Mouse (Mus musculus) thymus, postnatal 25 days (tissue): ENCODE measurements around the gene Aurka.

ENCODE experiments used
- DNase-seq: peaks from one replicate; pipeline ENCODE4 v3.0.0; 2022

Aurka gene

DNA sequence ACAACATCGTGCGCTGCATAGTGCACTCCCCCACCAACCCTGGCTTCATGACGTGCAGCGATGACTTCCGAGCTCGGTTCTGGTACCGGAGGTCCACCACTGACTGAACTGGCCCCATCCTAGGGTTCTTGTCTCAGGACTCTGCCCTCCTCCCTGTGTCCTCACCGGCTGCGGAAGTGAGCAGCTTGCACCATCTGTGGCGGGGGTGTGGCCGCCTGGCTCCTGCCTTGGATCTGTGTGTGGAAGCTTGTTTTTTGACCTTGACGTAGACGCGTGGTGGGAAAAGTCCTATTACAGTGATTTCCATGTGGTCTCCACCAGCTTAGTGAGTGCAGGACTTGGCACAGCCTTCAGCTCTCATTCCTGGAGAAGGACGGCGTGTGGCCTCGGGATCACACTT is 10.2 kb upstream of the Aurka start:
- no peak for DNase-seq

DNA sequence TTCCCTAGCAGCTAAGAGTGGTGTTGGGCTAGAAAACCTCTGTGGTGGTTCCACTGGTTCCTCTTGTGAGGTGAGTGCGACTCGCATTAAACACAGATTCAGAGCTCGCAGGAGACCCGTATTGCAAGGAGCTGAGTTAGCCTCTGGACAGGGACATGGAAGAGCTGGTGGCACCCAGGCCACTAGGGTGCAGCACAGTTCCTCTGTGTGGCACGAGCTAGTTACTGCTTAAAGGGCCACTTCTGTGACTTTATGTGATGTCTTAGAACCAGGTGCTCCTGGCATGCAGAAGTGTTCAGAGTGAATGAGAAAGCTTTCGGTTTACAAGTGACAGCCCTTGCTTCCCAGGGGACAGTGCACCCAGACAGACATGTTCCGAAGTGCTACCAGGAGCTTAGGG is 8.0 kb upstream of the Aurka start:
- peak; percentile 84 for DNase-seq

DNA sequence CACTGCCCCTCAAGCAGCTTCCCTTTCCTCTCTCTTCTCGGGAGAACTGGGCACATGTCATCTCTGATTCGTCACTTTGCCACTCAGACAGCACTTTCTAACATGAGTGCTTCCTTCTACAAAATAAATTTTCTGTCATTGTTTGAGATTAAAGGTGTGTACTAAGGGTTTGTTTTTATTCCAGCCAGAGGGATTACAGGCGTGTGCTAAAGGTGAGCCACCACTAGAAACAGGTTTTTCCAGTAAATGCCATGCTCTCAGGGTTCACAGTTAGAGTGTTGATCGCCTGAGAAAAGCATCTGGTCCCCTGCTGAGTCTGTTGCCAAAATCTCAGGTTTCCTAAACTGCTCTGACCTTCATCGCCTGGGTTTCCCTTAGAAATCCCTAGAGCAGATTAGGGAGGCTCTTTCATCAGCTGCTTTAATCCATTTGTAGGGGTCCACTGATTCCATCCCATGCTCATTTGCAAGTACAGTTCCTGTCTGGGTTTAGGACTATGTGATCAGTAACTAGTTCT is 6.7 kb upstream of the Aurka start:
- DNase-seq, result no peak

DNA sequence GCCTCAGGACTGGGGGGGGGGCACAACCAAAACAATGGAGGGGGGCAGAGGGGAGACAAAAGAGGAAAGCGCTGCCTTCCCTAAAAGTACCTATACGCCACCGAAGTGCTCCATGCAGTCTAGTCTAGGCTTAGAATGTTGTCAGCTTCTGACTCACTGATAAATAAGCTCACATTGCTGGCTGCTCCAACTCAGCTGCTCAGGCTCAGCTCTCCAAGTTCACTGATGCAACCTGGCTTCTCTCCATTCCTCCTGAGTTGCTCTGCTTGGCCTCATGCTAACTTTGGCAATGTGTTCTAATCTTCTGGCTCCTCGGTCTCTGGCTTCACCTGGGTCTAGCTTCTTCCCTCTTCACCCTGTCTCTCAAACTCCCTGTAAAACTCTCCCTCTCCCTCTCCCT is 6.2 kb upstream of the Aurka start:
- no peak for DNase-seq

DNA sequence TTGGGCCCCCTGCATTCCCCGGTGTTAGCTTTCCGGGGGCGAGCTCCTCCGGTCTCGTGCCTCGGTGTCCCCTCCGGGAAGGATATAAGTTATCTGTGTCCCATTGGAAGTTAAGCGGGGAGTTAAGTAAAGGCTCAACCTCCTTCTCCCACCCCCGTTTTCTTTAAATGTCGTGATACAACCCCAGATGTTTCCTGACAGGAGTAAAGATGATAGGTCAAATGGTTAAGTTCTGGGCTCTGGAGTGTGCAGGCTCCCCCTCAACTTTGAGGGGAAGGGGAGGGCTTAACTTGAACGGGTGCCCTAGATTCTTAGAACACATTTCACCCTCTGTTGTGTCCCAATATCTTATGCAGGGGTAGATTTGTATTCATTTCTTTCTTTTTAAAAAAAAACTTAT is 923 bp upstream of the Aurka start:
- no peak for DNase-seq

DNA sequence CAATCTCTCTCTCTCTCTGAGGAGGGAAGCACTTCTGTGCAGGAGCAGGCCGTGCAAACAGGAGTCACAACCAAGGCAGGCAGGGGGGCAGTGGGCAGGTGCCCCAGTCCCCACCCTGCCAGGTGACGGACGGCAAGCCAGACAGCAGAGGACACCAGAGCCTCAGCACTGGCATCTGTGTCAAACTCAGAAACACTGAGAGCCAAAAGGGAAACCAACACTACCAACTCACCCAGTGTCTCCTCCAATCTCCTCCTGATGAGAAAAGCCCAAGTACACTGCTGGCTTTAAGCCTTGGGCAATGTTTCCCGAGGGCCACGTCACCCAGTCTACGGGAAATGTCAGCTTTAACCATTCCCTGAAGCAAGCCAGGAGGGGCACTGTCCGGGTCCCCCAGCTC is 7.2 kb downstream of the Aurka start:
- DNase-seq, result no peak

DNA sequence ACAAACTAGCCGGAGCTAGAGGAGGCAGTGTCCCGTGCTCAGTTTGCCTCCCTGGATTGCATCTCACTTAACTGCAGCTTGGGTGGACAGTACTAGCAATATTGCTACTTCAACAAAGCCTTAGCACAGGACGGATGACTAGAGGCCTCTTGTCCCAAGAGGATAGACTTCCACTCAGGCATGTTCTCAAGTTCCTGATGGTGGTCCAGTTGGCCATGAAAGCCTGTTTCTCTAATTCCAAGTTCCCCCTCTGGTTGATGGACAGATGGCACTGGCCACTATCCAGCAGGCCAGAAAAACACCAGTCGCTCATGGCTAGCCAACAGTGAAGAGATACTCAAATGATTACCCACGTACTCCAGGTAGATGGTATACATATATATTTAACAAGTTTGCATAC is 14.5 kb downstream of the Aurka start:
- no peak for DNase-seq

DNA sequence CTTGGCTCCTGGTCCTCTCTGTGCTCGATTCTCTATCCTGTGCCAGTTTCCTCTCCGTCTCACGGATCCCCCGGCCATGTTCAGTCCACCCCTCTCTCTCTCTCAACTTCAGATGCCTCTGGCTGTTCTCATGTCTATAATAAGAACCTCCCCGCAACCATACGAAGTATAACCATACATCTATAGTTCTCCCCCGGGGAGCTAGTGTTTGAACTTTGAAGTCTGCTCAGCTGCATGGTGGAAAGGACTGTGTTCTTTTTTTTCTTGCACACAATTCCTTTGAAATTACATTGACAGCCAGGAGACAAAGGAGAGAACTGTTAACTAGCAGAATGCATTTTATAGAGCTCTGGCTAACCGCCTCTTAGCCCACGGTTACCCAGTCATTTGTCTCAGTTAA is 15.6 kb downstream of the Aurka start:
- no peak for DNase-seq

DNA sequence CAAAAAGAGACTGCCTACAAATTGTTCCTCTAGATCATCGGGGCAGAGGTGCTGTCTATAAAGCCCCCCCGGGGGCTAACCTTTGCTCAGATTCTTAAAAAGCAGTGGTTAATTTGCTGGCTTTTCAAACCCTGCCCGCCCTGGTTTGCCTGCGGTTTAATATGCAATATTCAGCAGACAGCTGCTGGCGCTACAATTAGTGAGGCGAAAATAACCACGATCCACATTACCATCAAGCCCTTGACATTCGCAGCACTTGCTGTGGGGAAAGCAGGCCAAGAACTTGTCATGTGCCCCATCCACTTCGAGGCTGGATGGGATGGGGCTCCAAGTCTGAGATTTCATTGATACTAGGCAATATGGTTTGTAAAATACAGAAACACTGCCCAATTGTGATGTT is 17.1 kb downstream of the Aurka start:
- no peak for DNase-seq

DNA sequence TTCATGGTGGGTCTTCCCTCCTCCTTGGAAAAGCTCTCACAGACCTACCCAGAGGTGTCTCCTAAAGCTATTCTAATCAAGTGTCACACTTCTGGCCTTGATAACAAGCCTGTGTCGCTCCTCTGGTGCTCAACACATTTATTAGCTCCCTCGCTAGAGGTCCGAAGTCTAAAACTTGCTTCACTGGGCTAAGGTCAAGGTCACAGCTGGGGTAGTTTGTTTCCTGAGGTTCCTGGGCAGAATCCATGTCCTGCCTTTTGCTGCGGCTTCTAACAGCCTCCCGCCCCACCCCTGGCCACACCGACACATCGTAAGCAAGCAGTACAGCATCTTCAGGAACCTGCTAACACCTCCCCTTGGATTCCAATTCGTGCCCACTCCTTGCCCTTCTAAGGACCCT is 19.6 kb downstream of the Aurka start:
- no peak for DNase-seq

DNA sequence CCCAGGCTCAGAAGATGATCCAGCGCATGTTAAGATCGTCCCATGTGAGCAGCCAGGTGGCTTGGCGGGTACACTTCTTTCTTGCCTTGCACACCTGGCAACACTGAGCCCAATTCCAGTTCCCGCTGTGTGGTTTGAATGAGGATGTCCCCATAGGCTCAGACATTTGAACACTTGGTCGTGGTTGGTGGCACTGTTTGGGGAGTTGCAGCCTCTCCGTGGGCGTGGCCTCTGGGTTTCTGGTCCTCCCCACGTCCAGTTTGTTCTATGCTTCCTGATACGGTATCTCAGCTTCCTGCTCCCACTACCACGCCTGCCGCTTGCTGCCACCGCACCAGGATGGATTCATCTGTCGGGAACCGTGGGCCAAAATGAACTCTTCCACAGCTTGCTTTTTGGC is 20.6 kb downstream of the Aurka start:
- DNase-seq, result no peak

DNA sequence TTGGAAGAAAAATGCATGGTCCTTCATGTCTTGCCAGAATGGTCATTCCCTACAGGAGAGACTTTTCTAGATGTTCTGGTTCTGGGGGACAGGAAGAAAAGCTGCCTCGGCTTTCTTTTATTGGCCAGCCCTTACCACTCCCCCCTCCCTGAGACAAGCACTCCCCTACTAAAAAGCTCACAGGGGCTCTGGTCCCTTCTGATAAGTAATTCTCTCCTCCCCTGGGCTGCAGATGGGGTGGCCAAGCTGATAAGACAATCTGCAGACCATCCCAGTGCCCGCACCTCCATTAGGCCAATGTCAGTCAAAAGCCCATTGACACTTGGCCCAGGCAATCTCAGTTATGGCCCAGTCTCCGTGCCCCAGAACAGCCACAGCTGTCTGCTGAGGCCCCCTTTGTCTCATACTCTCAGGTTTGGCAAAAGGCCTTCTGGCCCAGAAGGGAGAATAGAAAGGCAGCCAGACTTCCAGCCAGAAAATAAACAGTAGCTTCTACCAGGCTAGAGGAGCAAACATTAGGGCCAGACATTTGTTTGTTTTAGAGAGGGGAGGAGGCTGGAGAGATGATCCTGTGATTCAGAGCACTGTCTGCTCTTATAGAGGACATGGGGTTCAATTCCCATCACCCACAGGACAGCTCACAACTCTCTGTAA is 21.9 kb downstream of the Aurka start:
- no peak for DNase-seq

DNA sequence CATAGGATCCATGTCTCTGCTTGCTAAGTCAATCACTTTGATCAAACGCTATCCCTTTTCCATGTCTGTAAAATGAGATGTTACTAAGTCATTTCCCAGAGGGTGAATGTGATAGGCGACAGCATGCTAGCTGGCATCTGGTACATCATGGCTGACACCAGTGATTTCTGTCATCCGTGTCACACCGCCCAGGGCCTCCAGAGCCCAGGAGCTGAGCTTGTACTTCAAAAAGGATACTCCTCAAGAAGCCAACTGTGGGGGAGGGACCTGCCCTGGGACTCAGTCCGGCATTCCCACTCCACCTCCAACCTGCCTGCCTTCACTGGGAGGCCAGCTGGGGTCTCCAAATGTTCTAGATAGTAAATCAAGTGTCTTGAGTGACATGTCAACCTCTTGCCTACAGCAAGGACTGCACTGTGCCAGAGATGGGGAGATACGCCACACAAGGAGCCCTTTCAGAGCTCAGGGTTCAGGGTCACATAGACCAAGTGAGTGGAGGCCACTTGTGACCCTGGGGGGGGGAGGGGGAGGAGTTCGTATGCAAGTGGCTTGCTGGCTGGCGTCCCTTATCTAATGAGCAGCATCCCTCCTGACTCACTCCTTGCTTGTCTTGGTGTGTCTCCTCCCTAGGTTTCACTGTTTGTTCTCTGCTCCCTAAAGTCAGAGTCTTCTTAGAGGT is 23.3 kb downstream of the Aurka start:
- no peak for DNase-seq

DNA sequence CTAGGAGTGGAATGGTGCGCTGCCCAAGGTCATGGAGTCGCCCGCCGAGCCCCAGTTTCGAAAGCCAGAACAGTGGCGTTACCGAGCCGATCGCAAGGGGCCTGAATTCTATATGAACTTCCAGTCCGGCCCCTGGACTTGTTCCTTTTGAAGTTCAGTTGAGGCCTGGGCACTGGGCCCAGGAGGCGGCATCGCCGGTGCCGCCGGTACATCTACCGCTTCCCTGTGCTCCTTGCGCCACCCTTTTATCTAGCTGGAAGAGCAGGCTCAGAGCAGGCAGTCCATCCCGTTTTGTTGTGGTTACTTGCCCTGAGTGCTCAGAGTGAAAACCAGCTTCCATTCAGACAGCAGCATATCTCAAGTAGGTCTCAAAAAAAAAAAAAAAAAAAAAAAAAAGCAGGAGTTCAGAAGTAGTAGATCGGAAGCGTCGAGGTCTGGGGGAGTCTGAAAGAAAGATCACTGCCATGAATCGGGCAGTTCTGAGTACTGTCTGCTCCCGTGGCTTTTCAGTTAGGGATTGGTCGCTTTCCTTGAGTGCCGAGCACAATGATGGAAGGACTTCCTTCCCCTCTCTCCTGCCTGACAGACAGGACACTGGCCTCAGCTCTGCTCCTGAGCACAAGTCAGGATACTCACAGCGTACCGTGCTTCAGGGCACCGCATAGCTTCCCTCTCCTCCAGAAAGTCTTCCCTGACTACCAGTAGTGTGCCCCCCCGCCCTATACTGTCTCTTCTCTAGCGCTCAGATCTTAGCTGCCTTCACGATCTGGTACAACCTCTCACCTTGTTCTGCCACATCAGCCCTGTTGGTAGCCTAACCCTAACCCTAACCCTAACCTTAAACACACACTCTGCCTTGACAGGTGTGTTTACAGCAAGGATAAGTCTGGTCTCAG is 24.1 kb downstream of the Aurka start:
- DNase-seq, result no peak

DNA sequence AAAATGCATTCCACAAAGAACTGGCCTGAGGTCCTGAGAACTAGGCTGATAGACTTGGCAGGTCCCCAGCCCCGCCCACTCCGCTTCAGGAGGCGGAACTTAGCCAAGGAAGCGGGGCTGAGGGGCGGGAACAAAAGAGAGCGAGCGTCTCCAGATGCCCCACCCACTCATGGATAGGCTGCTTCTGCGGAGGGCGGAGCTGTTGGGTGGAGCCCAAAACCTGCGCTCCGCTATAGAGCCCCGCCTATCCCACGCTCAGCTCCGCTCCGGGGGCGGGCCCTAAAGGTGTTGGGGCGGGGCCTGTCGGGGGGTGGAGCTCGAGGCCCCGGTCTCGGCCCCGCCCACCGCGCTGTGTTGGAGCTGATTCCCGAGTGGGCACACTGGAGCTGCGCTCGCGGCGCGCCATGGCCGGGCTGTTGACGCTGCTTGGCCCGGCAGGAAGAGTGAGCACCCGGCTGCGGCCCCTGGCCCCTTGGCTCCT is 25.0 kb downstream of the Aurka start, which contains the start of gene Fam210b:
Gene Fam210b (plus strand): TSS at position 308 of the 481 bp plus-strand sequence.
- peak; percentile 93 for DNase-seq

DNA sequence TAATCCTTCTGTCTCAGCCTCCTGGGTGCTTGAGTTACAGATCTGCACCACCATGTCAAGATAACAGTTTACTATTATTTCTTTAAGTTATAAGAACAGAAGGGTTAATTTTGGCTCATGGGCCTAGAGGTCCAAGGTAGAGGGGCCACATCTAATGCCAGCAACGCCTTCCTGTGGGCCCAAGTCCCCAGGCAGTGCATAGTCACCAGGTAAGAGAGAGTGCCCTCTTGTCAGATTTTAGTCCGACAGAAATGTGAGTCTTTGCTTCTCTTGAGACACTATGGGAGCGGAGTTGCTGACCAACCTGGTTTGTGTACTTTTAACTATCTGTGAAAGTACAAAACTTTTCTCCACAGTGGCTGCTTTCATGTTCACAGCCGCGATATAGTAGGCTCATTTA is 25.7 kb downstream of the Aurka start:
- DNase-seq, result no peak

DNA sequence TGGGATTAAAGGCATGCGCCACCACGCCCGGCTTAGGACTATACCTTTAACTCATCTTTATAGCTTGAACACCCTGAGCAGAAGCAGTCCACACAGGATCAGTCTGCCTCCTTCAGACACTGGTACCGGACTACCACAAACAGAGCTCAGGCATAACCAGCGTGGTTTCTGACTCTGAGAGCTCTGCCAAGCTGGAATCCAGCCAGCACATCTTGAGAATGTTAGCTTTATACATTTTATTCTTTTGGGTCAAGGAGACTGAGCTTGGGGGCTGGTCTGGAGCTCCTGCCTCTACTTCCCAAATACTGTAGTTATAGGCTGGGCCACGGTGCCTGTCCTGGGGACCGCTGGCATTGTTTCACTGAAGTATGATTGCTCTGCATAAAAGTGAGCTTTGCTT is 26.6 kb downstream of the Aurka start:
- no peak for DNase-seq

DNA sequence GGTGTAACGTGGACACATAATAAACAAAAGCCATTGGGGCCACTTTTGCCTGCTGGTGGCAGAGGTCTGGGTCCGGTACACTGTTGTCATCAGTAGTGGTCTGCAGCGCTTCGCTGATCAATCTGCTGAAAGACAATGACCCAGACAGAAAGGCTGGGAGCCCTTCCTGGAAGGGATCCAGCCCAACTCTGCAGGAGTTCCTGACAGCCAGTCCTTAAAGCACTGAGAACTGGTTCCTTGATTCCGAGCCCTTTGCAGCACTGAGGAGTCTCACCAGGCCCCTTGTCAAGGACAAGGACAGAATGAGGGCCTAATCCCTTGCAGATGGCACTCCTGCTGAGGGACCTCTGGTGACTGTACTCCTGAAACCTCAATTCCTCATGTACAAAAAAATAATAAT is 28.7 kb downstream of the Aurka start:
- no peak for DNase-seq

DNA sequence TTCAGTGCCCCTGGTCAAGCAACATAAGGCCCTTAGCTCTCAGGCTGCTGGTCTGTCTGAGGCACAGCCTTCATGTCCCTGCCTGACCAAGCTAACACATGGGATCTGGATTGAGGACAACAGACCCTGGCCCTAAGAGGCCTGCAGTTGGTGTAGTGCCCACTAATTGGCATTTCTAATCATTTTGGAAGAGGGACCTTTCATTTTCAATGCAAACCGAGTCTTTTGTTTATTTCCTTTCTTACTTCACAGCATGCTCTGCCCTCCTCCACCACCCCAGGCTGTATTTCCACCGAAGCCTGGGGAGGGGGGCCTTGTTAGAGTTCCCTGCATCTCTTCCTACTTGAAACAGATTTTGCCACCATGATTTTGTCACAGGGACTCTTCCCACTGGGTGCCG is 29.4 kb downstream of the Aurka start:
- no peak for DNase-seq

DNA sequence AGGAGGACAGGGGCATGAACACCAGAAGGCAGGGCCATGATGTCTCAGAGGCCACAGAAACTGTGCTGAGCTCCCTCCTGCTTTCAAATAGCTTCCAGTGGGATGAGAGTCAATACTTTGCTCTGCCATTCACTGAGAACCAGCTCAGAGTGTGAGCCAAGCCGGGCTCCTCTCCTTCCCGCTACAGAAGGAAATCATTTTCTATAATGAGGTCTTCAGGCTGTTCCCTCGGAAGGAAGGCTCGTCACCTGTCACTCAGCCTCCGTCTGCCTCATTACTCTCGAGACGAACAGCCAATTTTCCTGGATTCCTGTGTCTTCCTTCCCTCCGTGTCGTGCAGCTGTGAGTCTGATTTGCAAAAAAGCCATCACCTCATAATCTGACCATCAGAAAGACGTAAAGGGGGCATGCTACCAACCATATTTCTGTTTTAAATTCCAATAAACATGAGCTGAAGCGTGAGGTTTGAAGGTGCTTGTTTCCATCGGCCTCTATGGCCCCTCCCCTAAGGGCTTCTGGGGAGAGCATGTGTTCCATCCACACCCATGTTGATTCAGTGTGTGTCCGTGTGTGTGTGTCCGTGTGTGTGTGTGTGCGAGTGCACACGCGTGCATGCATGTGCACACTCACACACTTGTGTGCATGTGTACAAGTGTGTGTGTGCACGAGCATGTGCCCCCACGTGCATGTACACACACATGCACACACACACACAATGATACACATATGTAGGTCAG is 32.0 kb downstream of the Aurka start:
- no peak for DNase-seq

DNA sequence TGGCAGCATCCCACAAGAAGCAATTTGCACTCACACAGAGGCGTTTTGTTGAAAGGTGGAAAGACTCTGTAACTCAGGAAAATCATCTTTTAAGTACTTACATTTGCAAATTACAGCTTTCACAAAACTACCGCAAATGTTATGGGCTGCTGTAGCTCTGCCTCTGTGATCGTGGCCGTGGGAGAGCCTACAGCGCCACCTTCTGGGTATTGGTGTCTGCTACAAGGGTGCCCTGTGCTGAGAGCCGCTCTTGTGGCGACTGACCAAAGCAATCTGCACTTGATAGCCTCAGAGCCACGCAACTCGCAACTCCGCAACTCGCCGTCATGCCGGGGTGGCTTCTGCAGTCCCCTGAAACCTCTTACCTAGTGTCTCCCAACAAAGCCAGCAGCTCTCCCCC is 41.2 kb downstream of the Aurka start:
- peak; percentile 12 for DNase-seq

DNA sequence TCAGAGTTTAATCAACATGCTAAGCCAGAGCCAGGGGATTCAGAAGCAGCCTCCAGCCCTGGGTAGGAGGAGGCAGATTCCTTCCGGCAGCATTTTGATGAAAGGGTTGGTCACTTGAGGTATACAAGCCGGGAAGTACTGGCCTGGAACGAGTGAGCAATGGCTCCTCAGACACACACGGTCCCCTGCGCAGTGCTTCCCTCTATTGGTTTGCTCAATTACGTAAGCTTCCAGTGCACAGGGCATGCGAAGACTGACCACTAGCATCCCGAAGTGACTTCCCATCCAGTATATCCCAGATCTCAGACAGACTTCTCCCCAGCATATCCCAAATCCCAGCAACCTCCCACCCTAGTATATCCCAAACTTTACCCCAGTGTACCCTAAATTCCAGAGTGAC is 42.1 kb downstream of the Aurka start:
- DNase-seq, result no peak

DNA sequence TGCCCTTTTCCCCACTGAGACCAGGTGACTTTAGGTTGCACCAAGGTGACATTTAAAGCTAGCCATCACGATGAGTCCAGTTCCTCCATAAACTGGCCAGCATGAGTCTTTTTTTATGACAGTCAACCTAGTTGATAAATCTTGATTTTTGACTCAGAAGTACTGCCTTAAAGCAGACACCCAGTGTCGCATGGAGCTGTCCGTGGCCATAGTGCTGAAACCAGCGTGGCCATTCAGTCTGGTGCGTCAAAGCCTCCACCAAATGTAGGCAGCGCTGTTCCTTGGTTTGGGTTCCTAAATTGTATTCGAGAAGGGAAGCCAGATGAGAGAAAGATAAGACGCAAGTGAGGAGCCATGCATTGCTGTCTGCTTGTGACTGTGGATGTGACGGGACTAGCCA is 49.5 kb downstream of the Aurka start:
- peak; percentile 44 for DNase-seq
